Mouse (Mus musculus) liver, adult 10 weeks (tissue): ENCODE data around the gene Surf2. TPM values are rescaled to one million over a fixed set of nuclear protein-coding genes. Genes with fewer than 3 reads are reported as not detected.

Experiments used
- polyA plus RNA-seq: library from polyadenylated mRNA; stranded (reverse); fragments of 350-450 nt; fragmentation: Illumina TruSeq; extraction: RNeasy Lipid Tissue Mini Kit (QIAGEN cat#74804); gene quantifications from one replicate; pipeline ENCODE4 v1.2.3, GENCODE M21; 2014; ENCODE audit warnings: low read depth, low replicate concordance

The Surf2 gene
- 8.2 TPM for polyA plus RNA-seq

DNA sequence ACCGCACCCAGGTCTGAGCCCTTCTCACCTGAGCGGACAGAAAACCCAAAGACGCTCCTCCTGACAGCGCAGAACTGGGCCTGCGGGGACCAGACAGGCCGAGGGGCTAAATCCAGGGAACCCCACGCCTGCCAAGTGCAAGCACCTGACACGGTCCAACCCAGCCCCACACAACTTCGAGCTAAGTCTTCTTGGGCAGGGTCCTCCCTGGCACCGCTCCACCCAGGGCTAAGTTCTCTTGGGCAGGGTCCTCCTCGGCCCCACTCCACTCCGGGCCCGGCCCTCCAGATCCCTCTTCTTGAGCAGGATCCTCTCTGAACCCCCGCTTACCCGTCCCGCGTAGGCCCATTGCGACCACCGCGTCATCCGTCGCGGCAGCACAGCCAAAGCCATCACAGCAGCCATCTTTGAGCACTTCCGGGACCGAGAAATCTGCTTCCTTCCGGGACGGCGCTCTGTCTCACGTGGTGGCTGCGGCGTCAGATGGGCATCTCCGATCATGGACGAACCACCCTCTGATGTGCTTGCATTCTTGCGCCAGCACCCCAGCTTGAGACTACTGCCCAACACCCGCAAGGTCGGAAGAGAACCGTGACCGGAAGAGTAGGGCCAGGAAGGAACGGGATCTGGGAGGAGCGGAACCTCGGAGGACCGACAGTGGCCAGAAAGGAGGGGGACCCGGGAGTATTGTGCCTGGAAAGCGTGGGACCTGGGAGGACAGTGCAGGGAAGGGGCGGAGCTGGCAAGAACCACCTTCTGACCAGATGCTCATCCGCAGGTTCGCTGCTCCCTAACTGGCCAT is at the start of gene Surf2, which contains the start of gene Surf1:
Surf2 (plus strand) TSS at position 441 of the 802 bp plus-strand sequence.
Surf1 (minus strand) TSS at position 604 of the 802 bp plus-strand sequence.

GRCm38 (mm10) chr2:26902467-26903220 is 13.5 kb upstream of the Surf2 start, which contains the start of gene Surf6:
Gene Surf6 (minus strand): TSS chr2:26902879.

DNA sequence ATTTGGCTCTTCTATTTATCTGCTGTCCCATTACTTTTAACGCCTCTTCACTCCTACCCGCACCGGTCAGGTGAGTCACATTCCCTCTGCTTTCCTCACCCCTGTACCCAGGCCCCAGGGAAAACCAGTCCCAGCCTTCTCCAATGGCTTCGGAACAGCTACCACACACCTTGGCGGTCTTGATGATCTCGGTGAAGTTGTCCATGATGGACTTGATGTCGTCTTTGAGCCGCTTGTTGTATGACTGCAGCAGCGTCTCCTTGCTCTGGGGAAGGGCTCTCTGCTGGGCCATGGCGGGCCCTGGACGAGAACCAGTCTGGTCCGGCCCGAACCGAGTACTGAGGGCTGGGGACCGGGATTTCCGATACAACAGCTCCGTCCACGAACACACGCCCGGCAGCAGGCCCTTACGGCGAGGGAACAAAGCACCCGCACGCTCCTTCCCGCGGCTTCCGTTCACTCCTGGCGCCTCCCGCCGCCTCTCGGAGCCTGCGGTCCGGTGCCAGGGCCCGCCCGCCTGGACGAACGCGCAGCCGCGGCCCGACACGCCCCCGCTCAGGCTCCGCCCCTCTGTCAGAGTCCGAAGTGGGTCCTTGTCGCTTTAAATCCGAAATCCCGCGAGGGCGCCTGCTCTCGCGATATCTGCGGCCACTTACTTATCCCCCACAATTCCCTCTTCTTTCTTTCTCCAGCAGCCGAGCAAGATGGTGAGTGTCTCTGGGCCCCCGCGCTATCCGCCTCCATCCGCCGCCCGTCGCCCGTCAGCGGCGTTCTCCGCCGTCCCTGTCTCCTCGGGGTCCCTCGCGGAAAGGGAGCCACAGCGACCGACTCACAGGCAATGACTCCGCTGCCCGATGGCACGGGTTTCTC is 5.8 kb upstream of the Surf2 start, which contains the start of the genes Med22 and Rpl7a:
Med22 (minus strand) TSS at position 554 of the 870 bp plus-strand sequence.
Rpl7a (plus strand) TSS at position 641 of the 870 bp plus-strand sequence.

DNA sequence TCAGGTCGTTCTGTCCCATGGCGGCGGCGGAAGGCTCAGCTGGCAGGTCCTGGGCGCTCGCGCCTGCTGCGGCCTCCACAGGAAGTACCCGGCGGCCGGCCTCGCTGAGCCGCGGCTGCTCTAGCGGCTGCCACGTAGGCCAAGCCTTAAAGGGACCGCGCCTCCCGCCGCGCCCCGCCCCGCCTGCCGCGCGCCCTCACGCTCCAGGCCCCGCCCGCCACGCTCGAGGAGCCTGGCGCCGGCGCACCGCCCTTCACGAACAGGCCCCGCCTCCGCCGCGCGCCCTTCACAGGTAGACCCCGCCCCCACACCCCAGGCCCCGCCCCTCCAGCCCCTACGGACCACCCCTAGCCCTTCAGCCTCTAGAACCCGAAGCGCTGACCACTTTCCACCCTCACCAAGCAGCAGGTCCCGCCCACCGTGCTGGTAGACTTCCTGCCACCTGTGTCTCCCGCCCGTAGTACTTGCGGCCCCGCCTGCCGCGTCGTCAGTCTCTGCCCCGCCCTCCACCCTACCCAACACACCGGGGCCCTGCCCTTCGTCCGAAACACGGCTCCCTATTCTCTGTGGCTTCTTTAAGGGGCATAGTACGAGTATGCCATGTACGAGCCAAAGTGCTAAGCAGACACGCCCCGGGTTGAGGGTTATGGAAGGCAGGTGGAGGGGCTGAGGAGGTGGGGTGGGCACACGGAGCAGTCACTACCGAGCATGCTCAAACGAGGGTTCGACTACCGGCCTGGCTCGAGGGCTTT is 17.3 kb downstream of the Surf2 start, which contains the start of the genes Surf4 and Stkld1:
Surf4 (minus strand) TSS at position 625 of the 752 bp plus-strand sequence.
Stkld1 (plus strand) TSS at position 744 of the 752 bp plus-strand sequence.

DNA sequence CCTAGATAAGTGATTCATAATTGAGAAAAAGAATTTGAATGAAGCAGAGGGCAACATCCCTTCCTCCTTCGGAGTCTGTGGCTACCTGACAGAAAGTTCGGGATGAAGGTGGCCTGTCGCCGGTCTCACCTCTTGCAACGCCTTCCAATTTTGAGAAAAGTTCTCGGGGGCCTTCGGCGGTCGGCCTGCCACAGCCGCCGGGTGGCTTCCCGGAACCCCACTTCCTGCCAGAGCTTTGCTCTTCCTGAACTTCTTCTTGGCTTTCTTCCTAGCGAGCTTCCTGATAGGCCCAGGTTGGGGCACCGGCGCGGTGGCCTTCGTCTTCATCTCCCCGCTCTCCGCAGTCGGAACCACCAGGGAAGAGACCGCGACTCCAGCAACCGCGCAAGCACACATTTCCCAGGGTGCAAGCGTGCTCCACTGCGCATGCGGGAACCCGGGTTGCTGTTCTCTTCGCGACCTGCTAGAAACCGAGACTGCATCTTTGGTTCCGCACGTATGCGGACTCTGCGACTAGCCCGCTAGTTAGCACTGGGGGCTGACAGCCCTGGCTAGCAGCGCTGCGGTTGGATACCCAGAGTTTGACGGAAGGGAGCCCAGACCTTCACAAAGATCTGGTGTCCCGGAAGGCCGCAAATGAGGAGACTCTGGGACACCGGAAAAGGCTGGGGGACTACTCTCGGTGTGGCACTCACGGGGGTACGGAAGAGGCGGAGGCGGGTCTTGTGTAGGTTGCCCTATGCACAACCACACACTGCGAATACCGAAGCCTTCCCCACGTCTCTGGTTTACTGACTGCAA is 48.0 kb downstream of the Surf2 start, which contains the start of gene Rexo4:
Rexo4 (minus strand) TSS at position 464 of the 801 bp plus-strand sequence.

Other genes with a start within 250 kb of the Surf2 start
- not detected for gene Lcn4, start 245.1 kb upstream of the Surf2 start, polyA plus RNA-seq
- gene Abo, start 51.4 kb upstream of the Surf2 start, polyA plus RNA-seq: not detected
- gene Surf6, start 13.5 kb upstream of the Surf2 start, polyA plus RNA-seq: 4.9 TPM
- gene Med22, start 5.7 kb upstream of the Surf2 start, polyA plus RNA-seq: 5.5 TPM
- 61.9 TPM for gene Rpl7a, start 5.6 kb upstream of the Surf2 start, polyA plus RNA-seq
- gene Surf1, start 163 bp downstream of the Surf2 start, polyA plus RNA-seq: 36.3 TPM
- gene Surf4, start 17.6 kb downstream of the Surf2 start, polyA plus RNA-seq: 78.7 TPM
- gene Stkld1, start 17.7 kb downstream of the Surf2 start, polyA plus RNA-seq: not detected
- 21.3 TPM for gene Rexo4, start 48.0 kb downstream of the Surf2 start, polyA plus RNA-seq
- gene Adamts13, start 57.0 kb downstream of the Surf2 start, polyA plus RNA-seq: 0.37 TPM
- gene Cacfd1, start 93.6 kb downstream of the Surf2 start, polyA plus RNA-seq: 10.9 TPM
- not detected for gene Slc2a6, start 111.6 kb downstream of the Surf2 start, polyA plus RNA-seq
- not detected for gene Mymk, start 155.8 kb downstream of the Surf2 start, polyA plus RNA-seq
- 0.19 TPM for gene Adamtsl2, start 163.0 kb downstream of the Surf2 start, polyA plus RNA-seq
- gene Fam163b, start 226.1 kb downstream of the Surf2 start, polyA plus RNA-seq: not detected
- gene Dbh, start 248.9 kb downstream of the Surf2 start, polyA plus RNA-seq: not detected